Mouse (Mus musculus): ENCODE measurements at regions not wholly inside any gene's neighbourhood (a gene's known extent, or its start where the extent isn't known, plus 50 kb on each side); places are given as distances from the start of the nearest gene placed in this dataset.

- DNase-seq: no peak
Measured at GRCm38 (mm10) chr10:98725110-98725509, 189.1 kb upstream of the Atp2b1 start.

- no peak for DNase-seq
Measured at GRCm38 (mm10) chr10:98727130-98727529, 187.1 kb upstream of the Atp2b1 start.

GRCm38 (mm10) chr10:98728396-98729030 lies 185.7 kb upstream of the Atp2b1 start:
- no peak for DNase-seq

DNA sequence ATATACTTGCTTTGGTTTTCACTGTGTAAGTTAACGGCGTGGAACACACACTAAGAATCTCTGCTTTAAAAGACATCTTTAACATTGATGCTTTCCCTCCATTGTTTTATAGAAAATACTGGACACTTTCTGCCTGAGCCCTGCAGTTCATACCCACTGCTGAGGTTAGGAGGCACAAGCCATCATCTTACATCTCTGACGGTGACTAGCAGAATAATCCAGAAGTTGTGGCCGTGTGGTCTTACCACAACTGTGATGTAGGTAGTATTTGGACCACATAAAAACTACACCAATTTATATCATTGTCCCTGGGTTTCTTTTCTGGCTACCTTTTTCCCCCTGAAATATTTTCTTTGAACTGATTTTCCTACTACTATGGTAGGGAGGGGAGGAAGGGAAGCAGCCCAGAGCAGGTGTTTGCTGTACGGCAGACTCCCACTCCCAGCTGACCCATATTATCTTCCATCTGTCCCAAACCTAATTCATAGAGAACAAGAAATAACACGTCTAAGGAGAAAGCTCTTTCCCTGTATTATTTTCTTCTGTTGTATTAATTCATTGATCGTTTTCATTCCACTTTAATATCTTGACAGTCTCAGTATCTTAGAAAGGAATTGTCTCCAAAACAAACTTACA lies 180.1 kb upstream of the Atp2b1 start:
- no peak for DNase-seq

DNA sequence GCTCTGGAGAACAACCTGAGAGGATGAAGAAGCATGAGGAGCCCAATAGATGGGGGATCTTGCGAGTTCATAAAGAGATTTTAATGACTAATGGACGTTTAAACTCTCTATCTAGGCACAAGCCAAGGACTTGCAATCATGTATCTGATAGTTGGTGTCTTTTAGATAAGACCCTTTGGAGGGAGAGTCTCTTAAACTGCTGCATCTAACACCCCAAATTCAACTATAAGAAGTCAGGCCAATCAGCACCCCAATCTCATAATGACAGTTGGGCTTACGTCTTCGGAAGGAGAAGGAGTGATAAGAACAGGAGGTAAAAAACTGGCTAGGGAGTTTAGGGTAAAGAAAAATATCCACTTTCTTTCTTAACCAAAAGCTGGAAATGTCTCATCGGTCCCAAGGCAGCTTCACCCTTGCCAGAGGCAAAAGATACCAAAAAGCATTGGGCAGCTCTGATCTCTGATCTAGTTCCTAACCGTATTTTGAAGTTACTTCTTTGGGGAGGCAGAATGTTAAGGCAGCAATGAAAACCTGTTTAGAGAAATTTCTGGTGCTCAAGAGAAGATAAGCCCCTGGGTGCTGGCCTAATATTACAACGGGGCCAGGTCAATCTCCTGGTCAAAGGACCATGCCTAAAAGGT lies 173.6 kb upstream of the Atp2b1 start:
- no peak for DNase-seq

- peak in 1 of 2 experiments; percentile 44 for DNase-seq
Measured at GRCm38 (mm10) chr10:98741398-98741797, 172.8 kb upstream of the Atp2b1 start.

DNA sequence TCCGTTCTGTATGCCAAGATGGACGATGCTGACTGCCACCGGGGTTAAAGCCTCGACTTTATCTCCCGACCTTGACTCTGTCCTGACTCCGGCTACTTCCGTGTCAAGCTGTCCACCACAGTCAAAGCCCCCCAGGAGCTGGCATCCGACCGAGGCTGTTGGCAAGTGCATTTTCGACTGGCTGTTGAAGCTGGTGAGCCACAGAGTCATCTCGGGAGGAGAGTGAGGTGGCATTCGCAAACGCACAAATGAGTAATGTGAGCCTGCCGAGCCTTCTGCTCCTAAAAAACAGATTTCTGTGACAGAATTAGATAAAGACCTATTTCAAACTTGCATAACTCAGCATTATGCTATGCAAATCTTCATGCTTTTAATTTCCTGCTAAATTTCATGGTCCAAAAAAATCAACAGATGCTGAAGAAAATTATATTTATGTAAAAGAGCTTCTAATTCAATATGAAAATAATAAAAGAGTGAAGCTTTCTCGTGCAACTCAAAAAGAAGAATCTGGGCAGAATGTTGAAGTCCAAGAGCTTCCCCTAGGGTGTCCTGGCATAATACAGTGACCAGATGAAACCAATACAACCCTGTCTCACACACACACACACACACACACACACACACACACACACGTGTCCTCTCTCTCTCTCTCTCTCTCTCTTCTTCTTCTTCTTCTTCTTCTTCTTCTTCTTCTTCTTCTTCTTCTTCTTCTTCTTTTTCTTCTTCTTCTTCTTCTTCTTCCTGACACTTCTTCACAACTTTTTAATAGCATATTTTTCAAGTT lies 171.2 kb upstream of the Atp2b1 start:
- peak; percentile 86 to 89 for DNase-seq

DNA sequence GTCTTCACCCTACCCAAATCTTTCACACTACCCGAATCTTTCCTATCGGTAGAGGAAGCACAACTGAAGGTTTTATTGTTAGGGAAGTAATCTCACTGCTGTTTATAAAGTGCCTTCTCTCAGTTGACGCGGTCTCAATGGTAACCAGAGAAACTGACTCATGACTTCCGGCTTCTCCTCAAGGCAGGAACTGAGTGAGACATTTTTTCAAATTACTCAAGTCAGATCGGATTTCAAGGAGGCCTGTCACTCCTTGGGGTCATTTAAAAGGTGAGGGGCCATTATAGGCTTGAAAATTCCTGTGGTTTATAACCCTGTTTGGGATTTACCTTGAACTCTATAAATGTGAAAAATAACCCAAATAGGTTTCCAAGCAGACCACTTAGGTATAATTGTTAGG lies 170.0 kb upstream of the Atp2b1 start:
- DNase-seq: no peak

GRCm38 (mm10) chr10:98744662-98745061 lies 169.5 kb upstream of the Atp2b1 start:
- DNase-seq: no peak

GRCm38 (mm10) chr10:98745409-98745808 lies 168.8 kb upstream of the Atp2b1 start:
- no peak for DNase-seq

DNA sequence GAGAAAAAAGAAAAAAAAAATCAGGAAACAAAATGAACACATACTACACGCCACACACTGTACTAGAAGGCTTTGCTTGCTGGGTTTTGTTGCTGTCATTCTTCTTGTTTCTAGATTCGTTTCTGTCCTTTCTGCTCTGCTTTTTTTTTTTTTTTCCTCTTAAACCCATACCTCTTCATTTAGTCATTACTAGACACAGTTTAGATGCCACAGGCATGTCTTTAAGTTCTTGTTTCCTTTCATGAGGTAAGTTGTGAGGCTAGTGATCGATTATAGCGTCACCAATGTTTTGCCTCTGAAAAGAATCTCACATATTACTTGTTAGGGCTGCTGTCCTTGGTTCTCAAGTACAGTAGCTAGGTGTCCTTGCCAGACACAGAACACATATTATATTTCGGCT lies 168.3 kb upstream of the Atp2b1 start:
- no peak for DNase-seq

- peak in 1 of 2 experiments; percentile 38 for DNase-seq
Measured at GRCm38 (mm10) chr10:98748856-98749583, 165.2 kb upstream of the Atp2b1 start.

DNA sequence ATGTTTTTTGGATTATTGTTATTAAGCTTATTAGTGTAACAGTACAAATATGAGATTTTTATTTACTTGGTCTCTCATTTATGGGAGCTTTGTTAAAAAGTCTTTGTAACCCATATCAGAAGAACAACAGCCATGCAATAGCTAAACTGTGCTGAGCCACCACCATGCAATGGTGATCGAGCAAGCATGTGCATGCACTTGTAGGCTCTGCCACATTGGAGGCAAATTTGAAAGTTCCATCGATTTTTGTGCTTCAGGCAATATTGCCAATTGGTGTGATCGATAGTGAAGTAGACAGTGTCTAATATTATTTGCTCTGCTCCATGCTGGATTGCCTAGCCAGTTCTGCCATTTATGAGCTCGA lies 164.6 kb upstream of the Atp2b1 start:
- no peak for DNase-seq

DNA sequence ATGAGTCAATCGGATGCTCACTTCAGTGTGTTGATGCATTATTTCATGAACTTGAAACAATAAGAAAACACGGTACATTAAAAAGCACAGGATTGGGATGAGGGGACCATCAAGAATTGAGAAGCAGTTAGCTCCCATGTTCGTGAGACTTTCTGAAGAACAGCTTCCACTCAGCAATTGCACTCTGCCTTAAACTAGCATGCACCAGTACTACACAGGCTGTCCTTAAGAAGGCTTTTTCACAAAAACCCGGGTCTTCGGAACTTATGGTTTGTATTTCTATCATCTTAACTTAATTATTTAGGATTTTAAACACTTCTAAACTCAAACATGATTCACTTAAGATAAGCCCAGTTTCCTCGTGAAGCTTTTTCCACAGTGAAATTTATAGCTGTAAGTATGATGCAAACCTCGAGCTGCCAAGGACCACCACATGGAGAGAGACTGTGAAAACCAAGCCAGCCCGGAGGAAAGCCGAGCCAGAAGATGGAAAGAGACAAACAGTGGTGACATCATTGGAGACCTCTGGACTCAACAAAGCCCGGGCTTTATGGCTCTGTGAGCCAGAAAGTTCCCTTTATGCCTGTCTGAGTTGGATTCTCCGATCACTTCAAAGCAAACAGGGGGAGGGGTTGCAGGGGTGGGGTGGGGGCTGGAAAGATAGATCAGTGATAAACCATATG lies 162.7 kb upstream of the Atp2b1 start:
- DNase-seq: no peak

- DNase-seq: no peak
Measured at GRCm38 (mm10) chr10:98761080-98761479, 153.1 kb upstream of the Atp2b1 start.

DNA sequence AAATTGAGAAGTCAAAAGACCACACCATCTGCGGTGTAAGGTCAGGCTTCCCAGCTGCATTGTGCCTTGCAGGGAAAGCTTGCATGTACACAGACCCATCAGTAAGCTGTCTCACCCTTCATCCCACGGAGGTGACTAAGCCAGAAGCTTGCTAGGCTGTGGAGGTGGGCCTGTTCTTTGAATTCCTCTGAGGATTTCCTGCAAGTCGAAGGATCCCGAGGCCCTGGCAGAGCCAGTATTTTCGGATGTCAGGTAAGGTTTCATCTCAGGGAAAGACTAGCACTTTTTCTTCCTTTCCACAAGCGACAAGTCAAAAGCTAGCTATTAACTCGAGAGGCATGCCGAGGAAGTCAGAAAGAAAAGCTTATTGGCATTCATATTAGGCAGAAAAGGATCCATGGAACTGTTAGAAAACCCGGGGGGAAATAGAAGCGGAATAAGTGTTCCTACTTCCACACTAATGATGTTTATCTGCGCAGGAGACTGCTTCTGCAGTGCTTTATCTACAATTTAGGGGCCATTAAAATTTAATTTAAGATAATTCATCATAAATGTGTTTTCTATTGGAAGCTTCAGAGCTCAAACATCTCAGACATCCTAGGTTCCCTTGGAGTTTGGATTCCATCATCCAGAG lies 148.3 kb upstream of the Atp2b1 start:
- DNase-seq: no peak

- DNase-seq: no peak
Measured at GRCm38 (mm10) chr10:98779783-98780182, 134.4 kb upstream of the Atp2b1 start.

DNA sequence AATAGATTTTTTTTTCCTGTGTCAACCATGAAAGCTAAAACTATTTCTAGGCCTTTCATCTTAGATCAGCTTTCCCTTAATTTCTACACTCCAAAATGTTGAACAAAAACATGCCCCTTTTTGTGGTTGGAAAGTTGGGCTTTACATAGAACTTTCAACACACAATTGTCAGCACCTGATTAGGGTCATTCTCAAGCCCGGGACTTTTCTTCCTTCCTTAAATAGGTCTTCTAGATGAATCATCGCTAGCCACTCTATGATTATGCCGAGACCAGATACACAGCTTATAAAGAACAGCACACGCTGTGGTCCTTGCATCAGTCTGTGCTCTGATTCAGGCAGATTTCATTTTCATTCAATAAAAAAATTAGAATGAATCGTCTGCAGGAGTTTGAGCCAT lies 133.3 kb upstream of the Atp2b1 start:
- DNase-seq: no peak

GRCm38 (mm10) chr10:98781888-98782351 lies 132.3 kb upstream of the Atp2b1 start:
- no peak for DNase-seq

DNA sequence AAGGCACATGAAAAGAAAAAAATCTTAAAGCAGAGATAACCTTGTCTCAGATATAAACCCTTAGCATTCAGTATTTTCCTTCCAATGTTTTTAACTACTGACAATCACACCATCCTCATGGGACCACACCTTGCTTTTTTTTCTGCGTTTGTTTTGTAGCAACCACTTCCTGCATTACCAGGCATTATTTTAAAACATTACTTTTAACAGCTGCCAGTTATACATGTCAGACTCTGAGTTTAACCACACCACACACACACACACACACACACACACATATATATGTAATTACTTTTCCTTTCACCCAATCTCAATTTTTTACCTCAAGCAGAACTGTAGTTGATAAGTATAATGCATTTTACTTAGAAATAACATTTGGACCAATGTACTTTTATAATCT lies 128.8 kb upstream of the Atp2b1 start:
- DNase-seq: no peak

GRCm38 (mm10) chr10:98786089-98786488 lies 128.1 kb upstream of the Atp2b1 start:
- DNase-seq: no peak

DNA sequence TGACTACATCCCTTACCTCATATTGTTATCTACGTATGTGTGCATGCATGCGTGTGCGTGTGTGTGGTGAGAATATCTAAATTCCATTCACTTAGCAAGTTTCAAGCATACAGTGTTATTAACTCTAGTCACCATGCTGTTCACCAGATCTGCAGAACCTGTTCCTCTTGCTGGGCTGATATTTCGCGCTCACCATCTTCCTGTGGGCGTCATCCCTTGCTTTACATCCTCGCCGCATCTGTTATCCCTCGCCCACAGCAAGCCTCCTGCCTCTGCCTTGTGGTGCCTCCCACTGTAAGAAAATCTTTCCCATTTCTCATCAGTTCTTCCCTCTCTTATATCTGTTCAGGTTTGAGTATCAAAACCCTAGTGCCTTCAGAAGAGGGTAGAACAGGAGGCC lies 124.4 kb upstream of the Atp2b1 start:
- no peak for DNase-seq
